Mouse (Mus musculus) liver, embryonic 14.5 days (tissue): Measurements from ENCODE around the gene Lrrn4. TPM values are rescaled to one million over a fixed set of nuclear protein-coding genes. Genes with fewer than 3 reads are reported as not detected.

Experiments
- ATAC-seq: fragments of 200-750 bp; cut with Nextera tagmentation; 2 replicates; pipeline ENCODE4 v1.8.0; 2017; ENCODE audit warnings: moderate number of reproducible peaks, mild to moderate bottlenecking, moderate library complexity; ENCODE audit not compliant: insufficient read depth
- DNase-seq, 3 experiments: peaks; one replicate each; pipeline ENCODE4 v3.0.0-alpha.2; 2012 to 2013; ENCODE audit warnings: low read depth in 3 of 3, low spot score in 3 of 3
- H3K27ac ChIP-seq: fragments of 300-500 bp; sonication (generic); 2 replicates; pipeline ENCODE4 v1.5.1; 2014; ENCODE audit warnings: moderate library complexity, mild to moderate bottlenecking, control low read depth, inconsistent platforms
- H3K27me3 ChIP-seq: fragments of 300-500 bp; sonication (generic); 2 replicates; pipeline ENCODE4 v1.6.1; 2014; ENCODE audit warnings: mild to moderate bottlenecking, low read length, moderate library complexity; ENCODE audit not compliant: control insufficient read depth, insufficient read depth
- H3K36me3 ChIP-seq: fragments of 300-500 bp; sonication (generic); replicated peaks from 2 replicates; pipeline ENCODE4 v1.6.1; 2014; ENCODE audit warnings: low read depth; ENCODE audit not compliant: control insufficient read depth, insufficient read depth
- H3K4me1 ChIP-seq, 2 experiments: fragments of 200-500 bp in 1 of 2; fragments of 300-500 bp in 1 of 2; sonication (generic) in 1 of 2; replicated peaks; 2 replicates each; pipeline ENCODE4 v1.6.1; 2012 to 2014; ENCODE audit warnings: antibody characterized with exemption in 1 of 2, inconsistent platforms in 1 of 2, low read length in 1 of 2; ENCODE audit not compliant: control insufficient read depth in 2 of 2, insufficient read depth in 2 of 2
- H3K4me2 ChIP-seq: fragments of 300-500 bp; sonication (generic); 2 replicates; pipeline ENCODE4 v1.6.1; 2014; ENCODE audit warnings: low read depth, mild to moderate bottlenecking, control low read depth, moderate library complexity
- H3K4me3 ChIP-seq, 2 experiments: fragments of 200-500 bp in 1 of 2; fragments of 300-500 bp in 1 of 2; sonication (generic) in 1 of 2; 2 replicates each; pipeline ENCODE4 v1.5.1; 2012 to 2014; ENCODE audit warnings: low read depth in 2 of 2, low read length in 2 of 2, mild to moderate bottlenecking in 2 of 2, control low read depth in 1 of 2, inconsistent platforms in 1 of 2, moderate library complexity in 1 of 2; ENCODE audit not compliant: insufficient read depth in 1 of 2
- H3K9ac ChIP-seq: fragments of 300-500 bp; sonication (generic); replicated peaks from 2 replicates; pipeline ENCODE4 v1.6.1; 2014; ENCODE audit warnings: mild to moderate bottlenecking, control low read depth, moderate library complexity
- H3K9me3 ChIP-seq: fragments of 300-500 bp; sonication (generic); 2 replicates; pipeline ENCODE4 v1.6.1; 2016; ENCODE audit warnings: low read length, mixed read lengths; ENCODE audit not compliant: control insufficient read depth
- CTCF ChIP-seq: IDR thresholded peaks from 2 replicates; pipeline ENCODE4 v1.5.1; 2016; ENCODE audit warnings: antibody characterized with exemption, low read depth, control low read depth
- EP300 ChIP-seq: IDR thresholded peaks from 2 replicates; pipeline ENCODE4 v1.6.1; 2016; ENCODE audit warnings: antibody characterized with exemption, low read depth
- WGBS: fragments of 180-500 bp; shearing (Covaris S2); extraction: QIAGEN DNeasy Blood & Tissue Kit; methylation state at CpG from one replicate; pipeline ENCODE4 v1.1.7; 2014; ENCODE audit not compliant: insufficient replicate concordance; 5-methylcytosine and 5-hydroxymethylcytosine counted together
- polyA plus RNA-seq, 2 experiments: library from polyadenylated mRNA; depleted of rRNA in 1 of 2; stranded (reverse) in 1 of 2; unstranded in 1 of 2; fragments of >200 nt; fragmentation: Nextera tagmentation in 1 of 2; extraction: Ambion mirVana in 1 of 2; gene quantifications; 2 replicates each; pipeline versions ENCODE4 v1.2.1 to v1.2.3; 2012 to 2014

Gene Lrrn4
- polyA plus RNA-seq, 2 experiments: 0.36 to 0.67 TPM

GRCm38 (mm10) chr2:132922076-132922873 is 41.6 kb upstream of the Lrrn4 start:
- H3K4me2 ChIP-seq: no peak overlapping the region
- whole genome bisulfite sequencing: 62% methylated on average over 9 of the region's 9 CpGs
- H3K27ac ChIP-seq: no peak overlapping the region
- ATAC-seq (no peak), DNase-seq (no peak)
- H3K36me3 ChIP-seq: no peaks in the 10 kb centered on the region
- H3K27me3 ChIP-seq: no peaks in the 10 kb centered on the region
- no peaks in the 10 kb centered on the region for H3K9me3 ChIP-seq
- TF ChIP-seq CTCF (no peak), EP300 (no peak)
- no peak overlapping the region for H3K4me3 ChIP-seq
- no peak overlapping the region for H3K9ac ChIP-seq
- 0 out of 4 replicates have a peak, but pooled peaks cover 0 to 3% of the 10 kb centered on the region in 2 experiments for H3K4me1 ChIP-seq

- H3K27me3 ChIP-seq: no peaks in the 10 kb centered on the region
- no peak for TF ChIP-seq CTCF
- TF ChIP-seq EP300: no peak
- 53% methylated on average over 1 of the region's 1 CpGs for WGBS
- H3K9ac ChIP-seq: no peak overlapping the region
- DNase-seq: no peak
- no peak for ATAC-seq
- H3K27ac ChIP-seq: no peak overlapping the region
- no peaks in the 10 kb centered on the region for H3K4me1 ChIP-seq
- no peak overlapping the region for H3K4me3 ChIP-seq
- H3K4me2 ChIP-seq: no peak overlapping the region
- H3K9me3 ChIP-seq: no peaks in the 10 kb centered on the region
- no peaks in the 10 kb centered on the region for H3K36me3 ChIP-seq
Observed at GRCm38 (mm10) chr2:132914785-132915184, 34.1 kb upstream of the Lrrn4 start.

GRCm38 (mm10) chr2:132906763-132907162 is 26.1 kb upstream of the Lrrn4 start:
- 13% methylated on average over 8 of the region's 8 CpGs for WGBS
- no peak overlapping the region for H3K4me2 ChIP-seq
- no peak for DNase-seq
- TF ChIP-seq EP300 (no peak), CTCF (peak; percentile 53)
- no peaks in the 10 kb centered on the region for H3K36me3 ChIP-seq
- no peaks in the 10 kb centered on the region for H3K27me3 ChIP-seq
- no peak for ATAC-seq
- no peaks in the 10 kb centered on the region for H3K9me3 ChIP-seq
- H3K4me3 ChIP-seq: no peak overlapping the region
- H3K27ac ChIP-seq: no peak overlapping the region
- no peaks in the 10 kb centered on the region for H3K4me1 ChIP-seq
- H3K9ac ChIP-seq: no peak overlapping the region

GRCm38 (mm10) chr2:132904961-132905360 is 24.3 kb upstream of the Lrrn4 start:
- no peaks in the 10 kb centered on the region for H3K4me1 ChIP-seq
- H3K4me3 ChIP-seq: no peak overlapping the region
- no peak overlapping the region for H3K27ac ChIP-seq
- DNase-seq (no peak), ATAC-seq (no peak)
- no peak for TF ChIP-seq CTCF
- no peak for TF ChIP-seq EP300
- H3K9me3 ChIP-seq: no peaks in the 10 kb centered on the region
- H3K4me2 ChIP-seq: no peak overlapping the region
- WGBS: 46% methylated on average over 2 of the region's 2 CpGs
- H3K36me3 ChIP-seq: no peaks in the 10 kb centered on the region
- no peaks in the 10 kb centered on the region; the same call in 1 of the 2 replicates for H3K27me3 ChIP-seq
- no peak overlapping the region for H3K9ac ChIP-seq

GRCm38 (mm10) chr2:132903498-132903897 is 22.8 kb upstream of the Lrrn4 start:
- DNase-seq: peak; percentile 14 to 30 (median 17)
- no peaks in the 10 kb centered on the region; the same call in 1 of the 2 replicates for H3K27me3 ChIP-seq
- no peaks in the 10 kb centered on the region for H3K4me1 ChIP-seq
- H3K36me3 ChIP-seq: no peaks in the 10 kb centered on the region
- no peak overlapping the region for H3K4me3 ChIP-seq
- no peaks in the 10 kb centered on the region for H3K9me3 ChIP-seq
- 26% methylated on average over 3 of the region's 3 CpGs for WGBS
- no peak overlapping the region for H3K9ac ChIP-seq
- TF ChIP-seq EP300 (no peak), CTCF (peak; percentile 72)
- ATAC-seq: no peak
- no peak overlapping the region for H3K4me2 ChIP-seq
- H3K27ac ChIP-seq: no peak overlapping the region
